In the genomic region with DNA sequence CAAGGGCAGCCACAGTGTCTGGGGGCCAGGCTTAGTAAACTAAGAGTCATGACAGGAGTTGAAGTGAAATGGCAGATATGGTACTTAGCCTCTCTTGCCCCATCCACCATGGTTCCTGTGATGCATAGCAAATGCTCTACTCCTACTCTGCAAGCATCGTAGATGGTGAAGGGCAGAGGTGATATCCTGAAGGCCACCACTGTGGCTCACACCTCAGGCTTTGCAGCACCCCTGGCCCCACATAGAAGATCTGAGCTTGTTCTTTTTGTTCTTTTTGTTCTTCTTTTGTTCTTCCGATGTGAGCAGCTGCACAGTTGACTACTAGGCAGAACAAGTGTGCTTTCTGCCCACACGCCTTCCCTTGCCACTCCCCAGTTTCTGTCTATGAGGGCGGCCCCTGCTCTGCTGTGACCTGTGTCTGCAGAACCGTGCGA, we compare ENCODE assay signal across 19 mouse cellular contexts.
DNase-seq lines count a peak whose midpoint lies in the region; ATAC-seq lines count a peak whose summit lies in the region.
"Had no signal": no experiment of that assay in that cellular context is flagged by ENCODE, and none has a peak within 500 bp of the region (broad histone marks: within the 10 kb centered on the region; RNA-seq: fewer than 3 reads in every experiment).

No protein-coding gene starts in this region.

- H3K4me2 ChIP-seq in hindbrain, embryonic 12.5 days (replicated peaks) = no peak overlapping the region
- H3K4me2 ChIP-seq in hindbrain, embryonic 16.5 days (ENCODE audit: low read length) = no peak overlapping the region
- H3K4me2 ChIP-seq: embryonic facial prominence, embryonic 12.5 days; heart, embryonic 12.5 days; kidney, embryonic 15.5 days; stomach, embryonic 15.5 days had no signal

- ATAC-seq in hindbrain, embryonic 12.5 days (ENCODE audit: low FRiP score) = no peak
- no peak for ATAC-seq in hindbrain, embryonic 16.5 days
- peak; percentile 37 for ATAC-seq in CD4-positive, CD25-positive, alpha-beta regulatory T cell, adult 4 months
- ATAC-seq in inflammation-experienced regulatory T-cells, adult 6 months = peak; percentile 42
- ATAC-seq: intestine, embryonic 16.5 days; liver, postnatal 0 days had no signal

- no peaks in the 10 kb centered on the region for H3K36me3 ChIP-seq in hindbrain, embryonic 12.5 days
- H3K36me3 ChIP-seq in hindbrain, embryonic 16.5 days (ENCODE audit: control insufficient read depth, insufficient read depth, low read length) = no peaks in the 10 kb centered on the region
- H3K36me3 ChIP-seq: embryonic facial prominence, embryonic 12.5 days; heart, embryonic 12.5 days; kidney, embryonic 15.5 days; stomach, embryonic 15.5 days had no signal

- no peaks in the 10 kb centered on the region for H3K9me3 ChIP-seq in hindbrain, embryonic 12.5 days (replicated peaks)
- H3K9me3 ChIP-seq in hindbrain, embryonic 16.5 days (ENCODE audit: control insufficient read depth, low read length) = no peaks in the 10 kb centered on the region
- H3K9me3 ChIP-seq: embryonic facial prominence, embryonic 12.5 days; heart, embryonic 12.5 days; kidney, embryonic 15.5 days; megakaryocyte, embryonic 14.5 days; stomach, embryonic 15.5 days had no signal

- no peak overlapping the region for H3K4me3 ChIP-seq in hindbrain, embryonic 12.5 days
- no peak overlapping the region for H3K4me3 ChIP-seq in hindbrain, embryonic 16.5 days (ENCODE audit: low read length)
- H3K4me3 ChIP-seq: embryonic facial prominence, embryonic 12.5 days; heart, embryonic 12.5 days; kidney, embryonic 15.5 days; megakaryocyte, embryonic 14.5 days; stomach, embryonic 15.5 days had no signal

- H3K27me3 ChIP-seq in hindbrain, embryonic 12.5 days = no peaks in the 10 kb centered on the region
- no peaks in the 10 kb centered on the region for H3K27me3 ChIP-seq in hindbrain, embryonic 16.5 days (replicated peaks; ENCODE audit: control insufficient read depth, insufficient read depth, low read length)
- H3K27me3 ChIP-seq: embryonic facial prominence, embryonic 12.5 days; kidney, embryonic 15.5 days; stomach, embryonic 15.5 days had no signal

- no peak overlapping the region for H3K9ac ChIP-seq in hindbrain, embryonic 12.5 days
- H3K9ac ChIP-seq in hindbrain, embryonic 16.5 days (ENCODE audit: low read depth, low read length) = no peak overlapping the region
- H3K9ac ChIP-seq: embryonic facial prominence, embryonic 12.5 days; heart, embryonic 12.5 days; kidney, embryonic 15.5 days; liver, postnatal 0 days; stomach, embryonic 15.5 days had no signal

- H3K27ac ChIP-seq in hindbrain, embryonic 12.5 days = peak overlapping the region; percentile 44; the same call in 1 of the 2 replicates
- H3K27ac ChIP-seq in hindbrain, embryonic 16.5 days (ENCODE audit: low read depth, low read length) = no peak overlapping the region
- H3K27ac ChIP-seq: embryonic facial prominence, embryonic 12.5 days; kidney, embryonic 15.5 days had no signal

- DNase-seq in thymus, postnatal 25 days = peak; percentile 74
- no peak for DNase-seq in urinary bladder, postnatal 4 days (ENCODE audit: low spot score in 2 of 2)
- DNase-seq in adrenal gland, adult 18-20 months (ENCODE audit: low spot score in 2 of 2) = no peak
- DNase-seq: adrenal gland, postnatal 10 days; cerebellum, adult 8-10 months; gastrocnemius, postnatal 36 days; liver; liver, postnatal 0 days; lung, postnatal 14 days had no signal

- peaks cover 38% of the 10 kb centered on the region for H3K4me1 ChIP-seq in hindbrain, embryonic 12.5 days
- H3K4me1 ChIP-seq in hindbrain, embryonic 16.5 days (ENCODE audit: control insufficient read depth, insufficient read depth, low read depth, low read length) = peaks cover 28% of the 10 kb centered on the region
- H3K4me1 ChIP-seq: heart, embryonic 12.5 days; stomach, embryonic 15.5 days had no signal

- WGBS in hindbrain, embryonic 12.5 days = 73% methylated on average over 6 of the region's 6 CpGs
- 65% methylated on average over 6 of the region's 6 CpGs for WGBS in hindbrain, embryonic 16.5 days

Comparison
In these comparisons a context has a peak if more than half of its experiments do, and no peak if none do; other contexts are left out.
1. ATAC-seq: peak in CD4-positive, CD25-positive, alpha-beta regulatory T cell, adult 4 months (single experiment) and inflammation-experienced regulatory T-cells, adult 6 months (single experiment); none in hindbrain, embryonic 12.5 days (single experiment) and hindbrain, embryonic 16.5 days (single experiment).